8 mouse cellular contexts compared by ENCODE assay signal in genomic region chr1:192415813-192416212, GRCm38 (mm10).
DNase-seq lines count a peak whose midpoint lies in the region; ATAC-seq and TF ChIP-seq lines count a peak whose summit lies in the region.
"Had no signal": no experiment of that assay in that cellular context is flagged by ENCODE, and none has a peak within 500 bp of the region (broad histone marks: within the 10 kb centered on the region; RNA-seq: fewer than 3 reads in every experiment).

No protein-coding gene starts in this region.

- no peaks in the 10 kb centered on the region for H3K27me3 ChIP-seq in lung, postnatal 0 days (replicated peaks; ENCODE audit: insufficient read depth, low read length)

- no peak overlapping the region for H3K4me2 ChIP-seq in lung, postnatal 0 days (replicated peaks; ENCODE audit: low read depth, low read length)

- 32% methylated on average over 3 of the region's 3 CpGs for WGBS in lung, postnatal 0 days

- H3K9me3 ChIP-seq in lung, postnatal 0 days (ENCODE audit: low read length), result no peaks in the 10 kb centered on the region

- TF ChIP-seq EP300 in lung, postnatal 0 days (IDR thresholded peaks at IDR 0.05), result no peak

- peak; percentile 88 for DNase-seq in kidney, adult 11 months
- no peak for DNase-seq in kidney, adult 18-20 months
- peak; percentile 82 for DNase-seq in brain, adult 2 months (ENCODE audit: low read depth, low spot score)
- DNase-seq in cerebellum, adult 11 months, result peak; percentile 43
- DNase-seq in kidney, adult 9 months, result peak; percentile 93
- no peak for DNase-seq in thymus, adult 18-20 months
- no peak for DNase-seq in lung, postnatal 0 days (ENCODE audit: low spot score)
- DNase-seq: thymus, postnatal 25 days had no signal

- no peak overlapping the region for H3K27ac ChIP-seq in lung, postnatal 0 days (ENCODE audit: low read length)

- H3K4me3 ChIP-seq in lung, postnatal 0 days (ENCODE audit: low read depth, low read length), result no peak overlapping the region

- no peak for ATAC-seq in lung, postnatal 0 days

- no peaks in the 10 kb centered on the region for H3K4me1 ChIP-seq in lung, postnatal 0 days (ENCODE audit: insufficient read depth, low read depth, low read length)

- TF ChIP-seq CTCF in lung, postnatal 0 days (IDR thresholded peaks at IDR 0.05), result no peak

- no peaks in the 10 kb centered on the region for H3K36me3 ChIP-seq in lung, postnatal 0 days (ENCODE audit: insufficient read depth, low read length)

- H3K9ac ChIP-seq in lung, postnatal 0 days (replicated peaks; ENCODE audit: low read depth), result no peak overlapping the region

Comparison
In these comparisons a context has a peak if more than half of its experiments do, and no peak if none do; other contexts are left out.
1. DNase-seq: peak in kidney, adult 11 months (single experiment), brain, adult 2 months (single experiment), cerebellum, adult 11 months (single experiment) and kidney, adult 9 months (single experiment); none in kidney, adult 18-20 months (single experiment), thymus, adult 18-20 months (0 of 2) and lung, postnatal 0 days (single experiment).